21 mouse cellular contexts compared by ENCODE assay signal in the genomic region with DNA sequence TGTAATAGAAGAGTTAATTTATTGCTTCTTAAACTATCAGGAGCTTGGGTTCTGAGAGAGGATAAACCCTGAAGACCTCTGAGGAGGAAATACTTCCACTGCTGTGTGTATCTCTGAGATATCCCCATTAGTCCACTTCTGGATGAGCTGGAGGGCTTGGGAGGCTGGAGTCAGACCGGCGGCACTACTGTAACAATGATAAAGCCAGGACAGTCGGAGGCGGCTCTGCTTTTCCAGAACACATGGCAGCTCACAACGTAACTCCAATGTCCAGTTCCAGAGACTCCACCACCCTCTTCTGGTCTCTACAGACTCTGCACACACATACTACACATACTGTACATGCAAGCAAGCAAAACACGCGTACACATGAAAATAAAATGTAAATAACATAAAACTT. TPM values are rescaled to one million over a fixed set of nuclear protein-coding genes. Genes with fewer than 3 reads are reported as not detected.
"Had no signal": no experiment of that assay in that cellular context is flagged by ENCODE, and none has a peak within 500 bp of the region (broad histone marks: within the 10 kb centered on the region; RNA-seq: fewer than 3 reads in every experiment).

No protein-coding gene starts in this region.

- H3K9me3 ChIP-seq: neural tube, embryonic 15.5 days; stomach, embryonic 15.5 days had no signal

- H3K4me2 ChIP-seq: neural tube, embryonic 15.5 days; stomach, embryonic 15.5 days had no signal

- DNase-seq: retina, postnatal 1 day; right cerebral cortex, adult 18-20 months; right cerebral cortex, postnatal 14 days; right cerebral cortex, postnatal 25 days; right cerebral cortex, postnatal 4 days; spleen, adult 18-20 months; thymus, adult 18-20 months; thymus, adult 2 months; thymus, postnatal 14 days; thymus, postnatal 25 days; thymus, postnatal 36 days; thymus, postnatal 4 days had no signal

- H3K27me3 ChIP-seq: neural tube, embryonic 15.5 days; stomach, embryonic 15.5 days had no signal

- H3K4me1 ChIP-seq: neural tube, embryonic 15.5 days; stomach, embryonic 15.5 days had no signal

- H3K27ac ChIP-seq: neural tube, embryonic 15.5 days; stomach, embryonic 15.5 days; stomach, postnatal 0 days had no signal

- H3K9ac ChIP-seq: neural tube, embryonic 15.5 days; stomach, embryonic 15.5 days had no signal

- H3K4me3 ChIP-seq: neural tube, embryonic 15.5 days; stomach, embryonic 15.5 days had no signal

RNA-seq across cellular contexts. Expression of a gene that starts 32.6 kb away (rescaled TPM):
- total RNA-seq: neutrophil, adult 5-6 weeks had no signal
- polyA plus RNA-seq: neural tube, embryonic 15.5 days; small intestine, adult 2 months; spleen, adult 2 months; stomach, embryonic 14.5 days; thymus, postnatal 0 days; urinary bladder, adult 2 months had no signal
